Mouse (Mus musculus): ENCODE results near the gene Gm10961. TPM values are rescaled to one million over a fixed set of nuclear protein-coding genes. Genes with fewer than 3 reads are reported as not detected.
"Not testable (repeated sequence)": the region's sequence is repeated elsewhere in the genome, so short reads cannot be mapped to it uniquely, and the experiment has no call there.

Gene Gm10961
- total RNA-seq, 1 experiment from 2014 or later, result not detected

GRCm38 (mm10) chr3:107650276-107650675, 19.2 kb downstream of the Gm10961 start:
- ATAC-seq (ENCODE audit: extremely low read depth, insufficient number of reproducible peaks, low FRiP score, poor library complexity, severe bottlenecking), result not testable (repeated sequence)

- no peak for ATAC-seq (ENCODE audit: extremely low read depth, insufficient number of reproducible peaks, low FRiP score, poor library complexity, severe bottlenecking)
Measured at GRCm38 (mm10) chr3:107652968-107653367, 21.8 kb downstream of the Gm10961 start.

GRCm38 (mm10) chr3:107654861-107655260, 23.7 kb downstream of the Gm10961 start:
- no peak for ATAC-seq (ENCODE audit: extremely low read depth, insufficient number of reproducible peaks, low FRiP score, poor library complexity, severe bottlenecking)

GRCm38 (mm10) chr3:107655491-107655890, 24.4 kb downstream of the Gm10961 start:
- ATAC-seq (ENCODE audit: extremely low read depth, insufficient number of reproducible peaks, low FRiP score, poor library complexity, severe bottlenecking), result no peak

- ATAC-seq (ENCODE audit: extremely low read depth, insufficient number of reproducible peaks, low FRiP score, poor library complexity, severe bottlenecking), result no peak
Measured at GRCm38 (mm10) chr3:107656151-107656550, 25.0 kb downstream of the Gm10961 start.

GRCm38 (mm10) chr3:107656888-107657287, 25.8 kb downstream of the Gm10961 start:
- ATAC-seq (ENCODE audit: extremely low read depth, insufficient number of reproducible peaks, low FRiP score, poor library complexity, severe bottlenecking), result no peak

- ATAC-seq (ENCODE audit: extremely low read depth, insufficient number of reproducible peaks, low FRiP score, poor library complexity, severe bottlenecking), result no peak
Measured at GRCm38 (mm10) chr3:107659000-107659399, 27.9 kb downstream of the Gm10961 start.

- no peak for ATAC-seq (ENCODE audit: extremely low read depth, insufficient number of reproducible peaks, low FRiP score, poor library complexity, severe bottlenecking)
Measured at GRCm38 (mm10) chr3:107664641-107665040, 33.5 kb downstream of the Gm10961 start.

GRCm38 (mm10) chr3:107667426-107667825, 36.3 kb downstream of the Gm10961 start:
- ATAC-seq (ENCODE audit: extremely low read depth, insufficient number of reproducible peaks, low FRiP score, poor library complexity, severe bottlenecking), result no peak

- no peak for ATAC-seq (ENCODE audit: extremely low read depth, insufficient number of reproducible peaks, low FRiP score, poor library complexity, severe bottlenecking)
Measured at GRCm38 (mm10) chr3:107668786-107669185, 37.7 kb downstream of the Gm10961 start.

GRCm38 (mm10) chr3:107670500-107670899, 39.4 kb downstream of the Gm10961 start:
- no peak for ATAC-seq (ENCODE audit: extremely low read depth, insufficient number of reproducible peaks, low FRiP score, poor library complexity, severe bottlenecking)

- no peak for ATAC-seq (ENCODE audit: extremely low read depth, insufficient number of reproducible peaks, low FRiP score, poor library complexity, severe bottlenecking)
Measured at GRCm38 (mm10) chr3:107671509-107671908, 40.4 kb downstream of the Gm10961 start.

- no peak for ATAC-seq (ENCODE audit: extremely low read depth, insufficient number of reproducible peaks, low FRiP score, poor library complexity, severe bottlenecking)
Measured at GRCm38 (mm10) chr3:107680790-107681576, 49.9 kb downstream of the Gm10961 start.

Other genes with a start within 250 kb of the Gm10961 start
- gene Kcnc4, start 171.8 kb upstream of the Gm10961 start, total RNA-seq (2017), result not detected in 2 replicates
- under 0.01 TPM in 1 of 2 replicates, not detected in the other for gene Slc6a17, start 113.3 kb upstream of the Gm10961 start, total RNA-seq (2017)
- not detected in 2 replicates for gene Ubl4b, start 76.2 kb upstream of the Gm10961 start, total RNA-seq (2017)
- not detected in 2 replicates for gene Alx3, start 36.3 kb upstream of the Gm10961 start, total RNA-seq (2017)
- 33.5 and 41.1 TPM in 2 replicates for gene Strip1, start 372 bp downstream of the Gm10961 start, total RNA-seq (2017)
- 61.3 and 64.3 TPM in 2 replicates for gene Ahcyl1, start 65.2 kb downstream of the Gm10961 start, total RNA-seq (2017)
- gene Csf1, start 129.1 kb downstream of the Gm10961 start, total RNA-seq (2017), result 94.7 and 94.9 TPM in 2 replicates
- gene Eps8l3, start 245.9 kb downstream of the Gm10961 start, total RNA-seq (2017), result not detected in 2 replicates

Measured in neutrophil, adult 5-6 weeks (primary cell).